Mouse (Mus musculus): ENCODE measurements around the gene Actr2.
"Not testable (repeated sequence)": the region's sequence is repeated elsewhere in the genome, so short reads cannot be mapped to it uniquely, and the experiment has no call there.

GRCm38 (mm10) chr11:20064086-20064485 lies 48.6 kb downstream of the Actr2 start:
- TF ChIP-seq POLR2A (IDR thresholded peaks at IDR 0.05; ENCODE audit: insufficient read length, low read depth); MAX (IDR thresholded peaks at IDR 0.05; ENCODE audit: low read depth); SRF (IDR thresholded peaks at IDR 0.05; ENCODE audit: control insufficient read depth, insufficient read length, low read depth); POLR2AphosphoS2 (IDR thresholded peaks at IDR 0.05; ENCODE audit: insufficient read length, low read depth); MYOG (IDR thresholded peaks at IDR 0.05; ENCODE audit: control insufficient read depth in 1 of 3, insufficient read depth in 1 of 3, insufficient read length in 2 of 3, low read depth in 2 of 3); TCF12 (IDR thresholded peaks at IDR 0.05; ENCODE audit: insufficient read depth, poor library complexity, severe bottlenecking); CEBPB (IDR thresholded peaks at IDR 0.05; ENCODE audit: insufficient read depth, poor library complexity, severe bottlenecking); E2F4 (IDR thresholded peaks at IDR 0.05; ENCODE audit: insufficient read depth); USF1 (IDR thresholded peaks at IDR 0.05; ENCODE audit: low read depth); REST (IDR thresholded peaks at IDR 0.05; ENCODE audit: insufficient read depth, insufficient read length): not testable (repeated sequence)

Measured in myocyte (in vitro differentiated cells).